Mouse (Mus musculus): Measurements from ENCODE around the gene Xpo6.

The Xpo6 gene

GRCm38 (mm10) chr7:126066777-126067176 is 133.5 kb downstream of the Xpo6 start:
- no peak for DNase-seq

- no peak for DNase-seq
Observed at GRCm38 (mm10) chr7:126065243-126065876, 134.9 kb downstream of the Xpo6 start.

- DNase-seq, result no peak
Observed at GRCm38 (mm10) chr7:126062228-126062627, 138.1 kb downstream of the Xpo6 start.

GRCm38 (mm10) chr7:126058918-126059317 is 141.4 kb downstream of the Xpo6 start:
- no peak for DNase-seq

- no peak for DNase-seq
Observed at GRCm38 (mm10) chr7:126057332-126057914, 142.9 kb downstream of the Xpo6 start.

- DNase-seq, result no peak
Observed at GRCm38 (mm10) chr7:126054574-126054973, 145.7 kb downstream of the Xpo6 start.

- DNase-seq, result no peak
Observed at GRCm38 (mm10) chr7:126053618-126054017, 146.7 kb downstream of the Xpo6 start.

- no peak for DNase-seq
Observed at GRCm38 (mm10) chr7:126051910-126052309, 148.4 kb downstream of the Xpo6 start.
